Mouse (Mus musculus): ENCODE data around the gene Mgll.

The Mgll gene

DNA sequence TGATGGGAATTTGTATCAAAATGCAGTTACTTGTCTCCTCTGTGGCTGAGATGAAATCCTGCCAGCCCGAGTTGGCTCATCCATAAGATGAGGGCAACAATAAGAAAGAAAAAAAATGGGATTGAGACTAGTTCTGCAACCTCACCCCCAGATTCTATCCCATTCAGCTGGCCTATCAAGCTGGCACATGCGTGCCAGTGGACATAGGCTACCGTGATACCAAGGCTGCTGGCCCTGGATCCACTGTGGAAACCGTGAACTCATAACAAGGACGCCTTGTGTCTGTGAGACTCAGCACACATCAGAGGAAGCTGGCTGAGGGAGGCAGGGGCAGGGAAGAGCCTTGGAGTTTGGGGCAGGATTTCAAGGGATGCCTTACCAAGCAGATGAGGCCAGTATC is 46.8 kb downstream of the Mgll start:
- DNase-seq (ENCODE audit: low read depth): no peak

DNA sequence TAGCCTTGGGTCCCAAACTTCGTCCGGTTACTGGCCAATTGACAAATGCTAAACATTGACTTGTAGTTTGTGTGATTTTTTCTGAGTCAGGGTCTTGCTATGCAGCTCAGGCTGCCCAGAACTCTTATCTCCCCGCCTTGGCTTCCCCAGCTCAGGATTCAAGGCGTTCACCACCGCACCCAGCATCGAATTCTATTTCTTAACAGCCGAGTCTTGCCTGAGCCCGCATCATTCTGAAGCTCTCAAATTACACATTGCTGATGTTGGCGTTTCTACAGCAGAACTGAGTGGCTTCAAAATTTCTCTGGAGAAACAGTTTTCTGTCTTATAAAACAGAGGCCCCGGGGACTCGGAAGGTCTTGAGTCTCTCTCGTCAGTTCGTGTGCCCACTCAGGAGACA is 47.8 kb downstream of the Mgll start:
- no peak for DNase-seq (ENCODE audit: low read depth)

DNA sequence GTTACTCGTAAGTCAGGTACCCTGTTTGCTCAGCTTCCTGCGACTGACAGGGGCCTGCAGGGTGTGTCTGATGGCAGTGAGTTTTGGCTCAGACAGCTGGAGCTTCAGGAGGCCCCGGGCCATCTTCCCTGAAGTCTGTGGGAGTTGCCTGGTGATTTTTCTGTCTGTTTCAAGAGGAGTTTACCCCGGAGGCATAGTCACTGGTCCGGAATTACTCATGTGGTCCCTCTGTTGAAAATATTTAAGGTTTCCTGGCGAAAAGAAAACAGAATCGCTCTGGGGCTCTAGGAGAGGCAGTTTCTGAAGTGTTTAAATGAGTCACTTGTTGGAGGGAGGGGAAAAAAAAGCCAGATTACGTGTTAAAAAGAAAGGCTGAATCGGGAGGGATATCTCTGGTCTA is 49.8 kb downstream of the Mgll start:
- DNase-seq (ENCODE audit: low read depth): peak; percentile 70

DNA sequence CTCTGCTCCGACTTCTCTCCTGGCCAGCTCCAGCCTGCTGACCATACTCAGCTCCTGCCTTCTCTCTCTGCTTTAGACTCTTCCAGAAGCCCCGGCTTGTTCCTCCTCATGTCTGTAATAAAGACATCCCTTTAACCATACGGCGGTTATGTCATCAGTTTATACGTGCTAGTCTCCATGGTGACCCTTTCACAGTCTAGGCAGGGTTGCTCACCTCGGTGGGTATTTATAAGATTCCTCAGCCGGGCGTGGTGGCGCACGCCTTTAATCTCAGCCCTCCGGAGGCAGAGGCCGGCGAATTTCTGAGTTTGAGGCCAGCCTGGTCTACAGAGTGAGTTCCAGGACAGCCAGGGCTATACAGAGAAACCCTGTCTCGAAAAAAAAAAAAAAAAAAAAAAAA is 51.1 kb downstream of the Mgll start:
- no peak for DNase-seq (ENCODE audit: low read depth)

DNA sequence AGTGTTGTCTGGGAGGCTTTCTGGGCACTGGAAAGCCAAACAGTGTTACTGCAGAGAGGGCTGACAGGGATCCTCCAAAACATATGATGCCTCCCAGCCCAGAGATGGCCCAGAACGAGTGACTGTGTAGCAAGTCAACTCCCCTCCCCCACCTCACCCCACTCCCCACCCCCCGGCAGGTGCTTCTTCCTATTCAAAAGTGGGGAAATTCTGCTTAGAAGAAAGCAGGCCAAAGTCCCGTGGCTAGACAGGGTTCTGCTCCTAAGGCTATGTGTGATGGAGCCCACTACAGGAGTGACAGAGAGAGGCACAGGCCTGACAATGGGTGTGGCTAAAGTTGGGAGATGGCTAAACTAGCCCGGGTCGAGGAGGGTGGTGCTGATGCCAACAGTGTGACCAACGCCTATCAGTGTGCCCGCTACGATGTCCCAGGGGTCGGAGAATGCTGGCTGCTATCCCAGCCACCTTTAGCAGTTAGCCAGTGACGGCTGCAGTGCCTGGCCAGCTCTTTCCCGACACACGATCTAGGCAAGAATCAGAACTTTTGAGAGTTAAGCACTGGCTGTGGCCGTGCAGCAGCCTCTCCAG is 52.2 kb downstream of the Mgll start:
- DNase-seq (ENCODE audit: low read depth): no peak

DNA sequence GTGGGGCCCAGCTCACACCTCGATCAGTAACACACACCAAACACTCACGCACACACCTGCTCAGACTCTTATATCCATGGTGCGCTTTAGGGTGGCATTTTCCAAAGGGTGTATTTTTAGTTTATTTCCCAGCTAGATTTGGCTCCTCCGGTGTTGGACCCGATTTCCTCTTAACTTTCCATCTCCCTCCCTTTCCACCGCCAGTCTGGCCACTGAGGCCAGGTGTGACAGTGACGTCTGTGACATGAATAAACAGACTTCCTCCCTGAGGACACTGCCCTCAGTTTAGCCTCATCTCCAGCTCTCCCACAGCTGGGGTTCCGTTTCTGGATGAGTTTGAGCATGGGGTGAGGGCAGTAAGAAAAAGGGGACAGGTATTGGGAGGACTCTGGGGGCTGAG is 52.8 kb downstream of the Mgll start:
- DNase-seq (ENCODE audit: low read depth): no peak

DNA sequence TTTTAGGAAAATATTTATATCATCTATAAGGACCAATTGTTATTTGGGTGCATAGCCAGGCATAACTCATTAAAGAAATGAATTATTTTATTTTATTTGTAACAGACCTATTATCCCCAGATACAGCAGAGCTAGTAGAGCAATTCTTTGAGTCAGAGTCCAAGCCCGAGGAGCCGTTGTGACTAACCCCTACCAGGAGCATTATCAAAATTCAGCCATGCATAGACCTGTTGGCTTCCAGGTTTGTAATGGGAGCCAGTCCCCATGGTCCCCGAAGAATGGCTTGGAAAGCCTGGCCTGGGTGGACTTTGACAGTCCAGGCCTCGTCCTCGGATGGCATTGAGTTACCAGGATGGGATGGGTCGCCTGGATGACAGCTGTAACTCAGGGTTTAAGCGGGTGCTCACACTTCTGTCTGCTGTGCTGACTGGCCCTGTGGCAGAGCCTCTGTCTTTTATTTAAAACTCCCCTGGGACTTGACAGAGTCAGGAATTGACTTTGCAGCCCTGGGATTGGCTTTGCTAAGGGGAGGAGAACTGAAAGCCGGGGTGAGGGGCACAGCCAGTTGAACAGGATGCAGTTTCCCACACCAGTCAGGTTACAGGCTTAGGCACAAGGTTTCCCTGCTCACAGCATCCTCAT is 54.0 kb downstream of the Mgll start:
- no peak for DNase-seq (ENCODE audit: low read depth)

DNA sequence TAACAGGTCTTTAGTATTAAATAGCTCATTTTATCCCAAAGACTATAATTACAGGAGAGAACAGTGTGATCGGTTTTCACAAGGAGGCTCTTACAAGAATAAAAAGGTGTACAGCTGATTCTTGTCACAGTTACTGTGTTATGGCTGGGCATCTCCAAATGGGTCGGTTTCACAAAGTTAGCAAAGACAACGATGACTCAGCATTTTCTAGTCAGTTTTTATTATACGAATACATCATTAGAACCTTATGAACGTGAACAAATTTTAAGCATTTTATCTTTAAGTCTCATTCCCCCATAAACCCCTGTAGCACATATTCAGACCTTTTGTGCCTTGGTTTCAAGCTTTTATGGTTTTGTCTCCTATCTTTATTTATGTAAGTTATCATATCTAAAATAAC is 55.5 kb downstream of the Mgll start:
- no peak for DNase-seq (ENCODE audit: low read depth)

DNA sequence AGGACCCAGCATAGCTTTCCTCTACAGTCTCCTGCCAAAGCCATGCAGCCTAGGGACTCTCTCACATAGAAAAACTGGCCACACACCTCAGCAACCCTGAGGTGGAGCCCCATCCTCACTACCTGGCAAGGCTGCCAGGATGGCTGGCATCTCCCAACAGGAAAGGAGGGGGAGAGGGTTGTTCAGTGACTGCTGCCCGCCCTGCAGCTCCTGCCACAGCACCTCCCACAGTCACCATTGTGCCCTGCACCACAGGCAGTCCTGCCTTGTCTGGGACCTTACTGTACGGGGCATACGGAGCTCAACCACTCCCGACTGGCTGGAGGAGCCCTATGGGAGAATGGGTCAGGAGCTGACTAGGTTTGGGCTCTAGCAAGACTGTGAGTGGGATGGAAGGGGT is 57.7 kb downstream of the Mgll start:
- no peak for DNase-seq (ENCODE audit: low read depth)

DNA sequence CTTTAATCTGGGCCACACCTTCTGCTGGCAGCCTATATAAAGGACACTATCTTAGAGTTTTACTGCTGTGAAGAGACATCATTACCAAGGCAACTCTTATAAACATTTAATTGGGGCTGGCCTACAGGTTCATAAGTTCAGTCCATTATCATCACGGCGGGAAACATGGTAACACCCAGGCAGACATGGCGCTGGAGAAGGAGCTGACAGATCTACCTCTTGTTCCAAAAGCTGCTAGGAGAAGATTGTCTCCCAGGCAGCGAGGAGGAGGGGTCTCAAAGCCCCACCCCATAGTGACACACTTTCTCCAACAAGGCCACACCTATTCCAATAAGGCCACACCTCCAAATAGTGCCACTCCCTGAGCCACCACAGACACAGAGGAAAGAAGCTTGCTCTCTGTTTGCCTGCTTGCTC is 58.8 kb downstream of the Mgll start:
- DNase-seq (ENCODE audit: low read depth): no peak

DNA sequence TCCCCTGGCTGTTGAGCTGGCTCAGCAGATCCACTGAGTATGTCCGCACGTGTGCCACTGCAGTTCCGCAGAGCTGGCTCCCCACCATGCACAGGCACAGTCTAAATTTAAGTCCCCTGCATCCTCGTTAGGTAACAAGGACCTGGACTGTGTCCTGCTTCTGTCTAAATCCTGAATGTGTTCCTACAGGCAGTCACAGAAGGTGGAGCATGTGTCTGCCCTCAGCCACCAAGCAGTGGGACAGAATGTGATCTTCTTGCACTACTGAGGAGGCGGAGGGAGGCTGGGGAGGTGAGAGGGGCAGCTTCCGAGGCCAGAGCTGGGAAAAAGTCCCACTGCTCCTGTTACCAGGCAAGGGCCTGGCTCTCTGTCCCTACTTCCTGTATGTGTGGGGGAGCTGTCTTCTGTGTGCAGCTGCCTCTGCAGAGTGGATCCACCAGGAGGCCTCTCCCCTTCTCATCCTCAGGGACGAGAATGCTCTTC is 60.5 kb downstream of the Mgll start:
- no peak for DNase-seq (ENCODE audit: low read depth)

DNA sequence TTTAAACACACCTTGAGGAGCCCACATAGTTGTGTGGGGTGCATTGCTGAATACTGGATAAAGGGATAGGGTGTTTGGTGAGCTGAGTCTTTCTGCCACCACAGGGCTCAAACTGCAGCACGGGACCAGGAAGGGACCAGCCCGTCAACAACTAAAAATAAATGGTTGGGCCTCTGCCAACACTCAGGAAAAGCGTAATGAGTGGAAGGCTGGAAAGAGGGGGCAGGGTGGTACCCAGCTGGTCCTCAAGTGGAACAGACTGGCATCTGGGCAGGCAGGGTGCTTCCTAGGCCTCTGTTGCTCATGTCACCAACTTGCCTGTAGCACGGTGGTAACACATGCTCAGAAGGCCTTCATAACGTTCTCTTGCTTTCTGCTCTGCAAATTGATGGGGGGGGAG is 61.1 kb downstream of the Mgll start:
- no peak for DNase-seq (ENCODE audit: low read depth)

DNA sequence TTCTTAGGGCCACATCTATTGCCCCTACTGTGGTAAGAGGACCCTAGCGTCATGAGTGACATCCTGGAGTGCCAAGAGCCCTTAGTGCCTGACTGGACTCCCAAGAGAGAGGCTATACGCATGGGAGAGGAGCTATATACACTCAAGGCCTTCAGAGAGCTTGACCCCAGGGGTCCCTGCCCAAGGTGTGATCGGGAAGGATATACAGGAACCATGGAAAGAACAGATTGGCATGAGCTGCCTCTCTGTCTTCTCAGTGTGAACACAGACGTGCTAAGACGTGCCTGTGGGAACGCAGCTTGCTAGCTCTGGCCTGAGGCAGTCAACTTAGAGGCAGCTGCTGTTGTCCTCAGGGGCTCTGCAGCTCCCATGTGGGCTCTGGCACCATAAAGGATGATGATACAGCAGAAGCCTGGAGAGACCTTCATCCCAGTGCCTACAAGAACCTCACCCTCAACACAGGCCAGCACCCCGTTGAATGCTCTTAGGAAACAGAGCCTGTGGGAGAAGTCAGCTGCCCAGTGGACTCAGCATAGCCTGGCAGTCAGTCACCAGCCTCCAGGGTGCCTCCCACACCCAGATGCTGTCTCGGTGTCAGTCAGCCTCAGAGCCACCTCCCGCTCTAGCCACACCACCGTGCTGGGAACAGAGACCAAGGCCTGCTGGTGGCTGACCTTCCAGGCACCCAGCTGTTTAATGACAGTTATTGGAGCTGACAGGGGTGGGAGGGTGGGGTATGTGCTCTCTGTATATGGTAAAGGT is 61.8 kb downstream of the Mgll start:
- no peak for DNase-seq (ENCODE audit: low read depth)

DNA sequence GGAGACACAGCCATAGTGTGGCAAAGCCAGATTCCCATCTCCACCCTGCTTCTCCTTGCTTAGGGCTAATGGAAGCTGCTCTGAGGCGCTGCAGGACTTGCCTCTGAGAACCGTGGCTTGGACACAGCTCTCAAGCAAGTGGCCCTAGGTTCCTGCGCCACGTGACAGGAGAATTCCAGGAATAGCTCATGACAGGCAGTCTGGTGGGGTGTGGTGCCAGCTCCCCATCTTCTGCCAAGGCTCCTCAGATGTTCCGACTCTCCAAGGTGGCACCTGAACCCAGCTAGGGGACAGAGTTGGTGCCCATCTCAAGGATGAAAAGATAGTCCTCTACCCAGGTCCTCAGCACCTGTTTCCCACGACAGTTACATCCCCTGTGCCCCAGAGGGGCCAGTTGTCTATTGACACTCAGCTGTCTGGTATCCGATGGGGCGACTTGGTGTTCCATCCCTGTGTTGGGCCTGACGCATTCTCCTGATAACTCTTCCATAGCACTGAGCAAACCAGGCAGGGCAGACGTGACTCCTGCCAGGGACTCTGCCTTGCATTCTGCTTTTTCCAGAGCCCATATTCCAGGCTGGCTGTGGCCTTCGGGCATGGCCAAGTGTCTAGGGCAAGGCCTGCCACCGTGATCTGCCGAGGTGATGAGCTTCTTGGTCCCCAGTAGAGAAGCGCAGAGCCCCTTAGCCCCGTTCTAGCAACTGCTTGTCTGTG is 62.7 kb downstream of the Mgll start:
- DNase-seq (ENCODE audit: low read depth): no peak

DNA sequence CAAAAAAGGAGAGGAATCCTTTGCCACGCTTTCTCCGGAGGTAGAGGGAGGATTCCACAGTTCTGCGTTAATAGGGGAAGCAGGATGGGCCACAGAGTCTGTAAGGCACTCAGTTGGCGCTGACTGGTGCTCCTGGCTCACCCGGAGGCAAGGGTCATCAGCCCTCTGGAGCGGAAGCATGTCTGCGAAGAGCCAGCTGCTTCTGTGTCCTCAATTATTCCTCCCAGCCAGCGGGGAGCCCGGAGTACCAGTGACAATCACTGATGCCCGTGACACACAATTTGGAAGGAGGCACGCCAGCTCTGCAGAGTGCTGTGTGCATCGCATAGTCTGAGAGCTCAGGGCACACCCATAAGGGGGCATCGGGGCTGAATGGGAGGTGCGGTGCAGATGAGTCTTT is 63.3 kb downstream of the Mgll start:
- no peak for DNase-seq (ENCODE audit: low read depth)

DNA sequence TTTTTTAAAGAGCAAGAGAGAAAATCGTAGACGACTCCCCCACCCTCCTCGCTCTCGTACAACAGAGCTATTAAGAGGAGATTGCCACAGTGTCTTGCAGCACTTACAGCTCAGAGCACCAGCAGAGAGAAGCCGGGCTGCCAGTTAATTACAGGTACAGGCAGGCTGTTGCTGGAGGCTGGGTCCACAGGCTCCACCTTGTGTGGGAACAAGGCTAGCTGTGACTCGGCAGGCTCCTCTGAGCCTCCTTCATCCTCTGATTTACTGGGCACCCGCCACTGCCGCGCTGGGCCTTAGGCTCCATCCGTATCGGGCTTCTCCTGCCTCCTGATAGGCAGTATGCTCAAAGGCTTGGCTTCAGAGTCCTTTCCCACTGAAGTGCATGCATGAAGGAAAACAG is 64.0 kb downstream of the Mgll start:
- no peak for DNase-seq (ENCODE audit: low read depth)

DNA sequence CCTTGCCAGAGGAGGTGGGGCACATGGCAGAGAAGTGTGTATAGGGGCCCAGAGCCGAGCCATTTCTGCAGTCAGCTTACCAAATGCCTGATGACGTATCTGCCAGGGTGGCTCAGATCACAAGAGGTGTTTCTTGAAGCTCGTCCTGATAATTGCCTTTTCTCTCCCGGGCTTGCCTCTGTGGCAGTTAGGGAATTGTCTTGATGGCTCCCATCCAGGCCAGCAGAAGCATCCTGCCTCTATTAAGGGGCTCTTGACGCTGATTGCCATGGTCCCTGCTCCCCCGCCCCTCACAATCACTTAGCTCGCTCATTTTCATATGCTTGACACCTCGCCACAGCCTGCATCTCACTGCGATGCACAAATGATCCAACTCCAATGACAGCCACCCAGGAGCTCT is 67.1 kb downstream of the Mgll start:
- no peak for DNase-seq (ENCODE audit: low read depth)

DNA sequence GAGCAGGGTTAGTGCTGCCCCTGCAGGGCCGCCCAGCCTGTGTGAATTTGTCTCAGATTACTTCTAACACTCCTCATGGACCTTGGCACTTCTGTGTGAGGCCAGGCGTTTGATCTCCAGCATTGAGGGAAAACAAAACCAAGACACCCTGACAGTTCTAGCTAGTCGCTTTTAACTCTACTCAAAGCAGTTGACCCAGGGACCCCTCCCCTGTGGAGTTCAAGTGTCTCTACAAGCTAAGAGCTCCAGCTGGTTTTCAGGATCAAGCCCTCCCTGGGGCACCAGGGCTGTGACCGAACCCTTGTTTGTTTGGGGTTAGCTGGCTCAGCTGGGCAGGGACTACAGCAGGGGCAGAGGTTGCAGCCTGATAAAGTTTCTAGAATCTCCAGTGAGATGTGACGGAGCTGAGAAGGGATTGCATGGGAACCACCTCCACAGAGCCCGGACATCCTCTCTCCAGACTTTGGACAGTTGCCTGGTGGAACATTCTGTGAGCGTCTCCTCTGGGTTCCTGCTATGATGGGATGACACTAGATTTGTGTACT is 68.0 kb downstream of the Mgll start:
- no peak for DNase-seq (ENCODE audit: low read depth)

DNA sequence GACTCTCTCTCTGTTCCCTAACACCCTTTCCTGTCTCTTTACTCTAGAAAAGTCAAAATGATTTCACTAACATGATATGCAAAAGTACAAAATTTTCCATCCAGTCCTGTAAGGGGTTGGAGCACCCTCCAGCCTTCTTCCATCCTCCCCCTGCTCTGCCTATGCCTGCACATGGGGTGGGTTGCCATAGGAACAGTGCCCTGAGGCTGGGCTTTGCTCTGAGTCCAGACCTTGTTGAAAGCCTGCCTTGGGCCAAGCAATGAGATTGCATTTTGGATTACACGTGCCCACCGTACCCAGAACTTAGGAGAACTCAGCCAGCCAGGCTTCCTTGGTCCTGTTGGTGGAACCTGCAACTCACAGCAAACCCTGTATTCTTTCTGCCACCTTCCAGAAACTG is 69.0 kb downstream of the Mgll start:
- DNase-seq (ENCODE audit: low read depth): no peak

DNA sequence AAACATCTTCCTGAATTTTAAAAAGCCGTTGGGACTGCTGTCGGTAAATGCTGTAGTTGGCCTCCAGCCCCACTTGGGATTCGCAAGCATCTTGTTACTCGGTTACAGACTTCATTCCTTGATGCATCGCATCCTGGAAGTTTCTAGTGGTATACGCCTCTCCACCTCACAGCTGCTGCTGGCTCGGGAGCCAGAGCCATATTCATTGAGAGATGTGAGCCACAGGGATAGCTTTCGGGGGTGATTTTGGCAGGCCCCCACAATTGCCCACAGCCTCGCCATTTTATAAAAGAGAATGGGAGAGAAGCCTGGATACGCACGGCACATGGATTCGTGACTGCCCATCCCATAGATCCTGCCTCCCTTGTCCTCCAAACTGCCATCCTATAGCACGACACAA is 69.7 kb downstream of the Mgll start:
- DNase-seq (ENCODE audit: low read depth): no peak

DNA sequence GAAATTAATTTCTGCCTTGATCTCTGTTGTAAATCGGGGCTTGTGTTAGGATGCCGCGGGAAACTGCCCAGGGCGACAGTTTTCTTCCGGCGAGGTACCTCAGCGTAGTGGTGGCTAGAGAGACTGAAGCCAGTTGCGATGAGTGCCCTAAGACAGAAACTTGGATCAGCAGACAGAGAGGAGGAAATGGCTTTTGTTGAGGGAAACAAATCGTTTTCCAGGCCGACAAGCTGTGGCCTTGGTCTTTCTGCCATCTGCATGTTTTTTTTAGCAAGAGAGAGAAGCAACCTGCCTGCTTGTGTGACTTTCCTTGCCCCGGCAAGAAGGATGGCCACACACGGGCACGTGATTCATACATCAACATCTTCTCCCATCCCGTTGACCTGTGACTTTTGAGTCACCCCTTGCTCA is 70.4 kb downstream of the Mgll start:
- no peak for DNase-seq (ENCODE audit: low read depth)

DNA sequence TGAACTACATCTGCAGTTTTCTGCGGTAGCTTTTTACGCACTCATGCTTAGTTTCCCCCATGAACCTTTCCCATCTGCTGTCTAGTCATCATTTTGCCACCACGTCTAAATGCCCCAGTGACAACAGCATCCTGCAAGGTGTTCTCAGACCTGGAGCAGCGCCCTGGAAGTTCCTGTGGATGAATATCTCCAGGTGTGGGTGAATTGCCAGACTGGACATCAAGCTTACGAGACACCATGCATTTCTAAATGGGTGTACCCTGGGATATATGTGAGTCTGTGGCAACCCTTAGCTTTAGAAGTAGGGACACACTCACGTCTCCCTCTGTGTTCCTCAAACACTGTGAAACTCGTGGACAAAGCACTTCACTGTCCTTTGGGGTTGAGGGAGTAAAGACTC is 76.0 kb downstream of the Mgll start:
- no peak for DNase-seq (ENCODE audit: low read depth)

DNA sequence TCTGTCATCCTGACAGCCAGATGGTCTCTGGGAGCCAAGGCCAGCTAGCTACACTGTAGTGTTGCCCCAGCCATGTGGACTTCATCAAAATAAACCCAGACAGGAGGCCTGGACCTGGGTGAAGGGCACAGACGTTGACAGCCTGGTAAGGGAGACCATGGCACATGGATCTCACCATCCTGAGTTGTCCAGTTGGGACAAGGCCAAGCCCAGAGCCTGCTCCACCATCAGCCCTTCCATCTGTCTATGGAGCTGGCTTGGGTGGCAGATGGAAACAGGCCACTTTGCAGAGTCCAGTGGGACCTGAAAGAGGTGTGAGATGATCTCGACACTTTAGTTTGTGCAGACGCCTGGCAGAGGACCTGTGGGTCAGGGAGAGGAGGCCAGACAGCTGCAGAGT is 76.5 kb downstream of the Mgll start:
- no peak for DNase-seq (ENCODE audit: low read depth)
